Mouse (Mus musculus): ENCODE results near the gene Npas2. TPM values are rescaled to one million over a fixed set of nuclear protein-coding genes. Genes with fewer than 3 reads are reported as not detected.

Npas2 gene
- polyA plus RNA-seq, 1 experiment, result 0.75 TPM

- Histone ChIP-seq H3K4me3 (ENCODE audit: low read depth, low read length) (no peak overlapping the region), H3K36me3 (ENCODE audit: control insufficient read depth, insufficient read depth, low read length, poor library complexity, severe bottlenecking) (no peaks in the 10 kb centered on the region), H3K9ac (ENCODE audit: low read depth, poor library complexity, severe bottlenecking) (no peak overlapping the region), H3K27ac (ENCODE audit: insufficient read depth, low read length) (no peak overlapping the region), H3K27me3 (ENCODE audit: control insufficient read depth, insufficient read depth, low read length, poor library complexity, severe bottlenecking) (no peaks in the 10 kb centered on the region), H3K9me3 (replicated peaks; ENCODE audit: control insufficient read depth, insufficient read depth, low read length, poor library complexity, severe bottlenecking) (no peaks in the 10 kb centered on the region), H3K4me1 (ENCODE audit: control insufficient read depth, insufficient read depth, low read length) (no peaks in the 10 kb centered on the region)
- TF ChIP-seq CTCF (IDR thresholded peaks at IDR 0.05; ENCODE audit: low read depth, low read length) (no peak), POLR2A (IDR thresholded peaks at IDR 0.05; ENCODE audit: insufficient read depth, low read length) (no peak), EP300 (IDR thresholded peaks at IDR 0.05; ENCODE audit: insufficient read depth, low read depth, low read length) (no peak)
Observed at GRCm38 (mm10) chr1:39205697-39206096, 12.2 kb downstream of the Npas2 start.

- no peak overlapping the region for H3K4me3 ChIP-seq (ENCODE audit: low read depth, low read length)
- H3K36me3 ChIP-seq (ENCODE audit: control insufficient read depth, insufficient read depth, low read length, poor library complexity, severe bottlenecking), result no peaks in the 10 kb centered on the region
- no peak overlapping the region for H3K9ac ChIP-seq (ENCODE audit: low read depth, poor library complexity, severe bottlenecking)
- H3K9me3 ChIP-seq (replicated peaks; ENCODE audit: control insufficient read depth, insufficient read depth, low read length, poor library complexity, severe bottlenecking), result no peaks in the 10 kb centered on the region
- TF ChIP-seq POLR2A (IDR thresholded peaks at IDR 0.05; ENCODE audit: insufficient read depth, low read length), result no peak
- TF ChIP-seq CTCF (IDR thresholded peaks at IDR 0.05; ENCODE audit: low read depth, low read length), result peak; percentile 40
- H3K4me1 ChIP-seq (ENCODE audit: control insufficient read depth, insufficient read depth, low read length), result no peaks in the 10 kb centered on the region
- H3K27me3 ChIP-seq (ENCODE audit: control insufficient read depth, insufficient read depth, low read length, poor library complexity, severe bottlenecking), result no peaks in the 10 kb centered on the region
- no peak overlapping the region for H3K27ac ChIP-seq (ENCODE audit: insufficient read depth, low read length)
Observed at GRCm38 (mm10) chr1:39206942-39207341, 13.4 kb downstream of the Npas2 start.

- no peak overlapping the region for H3K27ac ChIP-seq (ENCODE audit: insufficient read depth, low read length)
- no peaks in the 10 kb centered on the region for H3K27me3 ChIP-seq (ENCODE audit: control insufficient read depth, insufficient read depth, low read length, poor library complexity, severe bottlenecking)
- no peak overlapping the region for H3K9ac ChIP-seq (ENCODE audit: low read depth, poor library complexity, severe bottlenecking)
- TF ChIP-seq POLR2A (IDR thresholded peaks at IDR 0.05; ENCODE audit: insufficient read depth, low read length) (no peak), EP300 (IDR thresholded peaks at IDR 0.05; ENCODE audit: insufficient read depth, low read depth, low read length) (no peak), CTCF (IDR thresholded peaks at IDR 0.05; ENCODE audit: low read depth, low read length) (no peak)
- no peaks in the 10 kb centered on the region for H3K36me3 ChIP-seq (ENCODE audit: control insufficient read depth, insufficient read depth, low read length, poor library complexity, severe bottlenecking)
- H3K9me3 ChIP-seq (replicated peaks; ENCODE audit: control insufficient read depth, insufficient read depth, low read length, poor library complexity, severe bottlenecking), result no peaks in the 10 kb centered on the region
- H3K4me1 ChIP-seq (ENCODE audit: control insufficient read depth, insufficient read depth, low read length), result no peaks in the 10 kb centered on the region
- no peak overlapping the region for H3K4me3 ChIP-seq (ENCODE audit: low read depth, low read length)
Observed at GRCm38 (mm10) chr1:39210928-39211327, 17.4 kb downstream of the Npas2 start.

- Histone ChIP-seq H3K9me3 (replicated peaks; ENCODE audit: control insufficient read depth, insufficient read depth, low read length, poor library complexity, severe bottlenecking) (no peaks in the 10 kb centered on the region), H3K27ac (ENCODE audit: insufficient read depth, low read length) (no peak overlapping the region), H3K4me1 (ENCODE audit: control insufficient read depth, insufficient read depth, low read length) (no peaks in the 10 kb centered on the region), H3K9ac (ENCODE audit: low read depth, poor library complexity, severe bottlenecking) (no peak overlapping the region), H3K4me3 (ENCODE audit: low read depth, low read length) (no peak overlapping the region), H3K36me3 (ENCODE audit: control insufficient read depth, insufficient read depth, low read length, poor library complexity, severe bottlenecking) (no peaks in the 10 kb centered on the region), H3K27me3 (ENCODE audit: control insufficient read depth, insufficient read depth, low read length, poor library complexity, severe bottlenecking) (no peaks in the 10 kb centered on the region)
- TF ChIP-seq EP300 (IDR thresholded peaks at IDR 0.05; ENCODE audit: insufficient read depth, low read depth, low read length), result no peak
- TF ChIP-seq CTCF (IDR thresholded peaks at IDR 0.05; ENCODE audit: low read depth, low read length), result no peak
- TF ChIP-seq POLR2A (IDR thresholded peaks at IDR 0.05; ENCODE audit: insufficient read depth, low read length), result no peak
Observed at GRCm38 (mm10) chr1:39212982-39213381, 19.5 kb downstream of the Npas2 start.

GRCm38 (mm10) chr1:39217584-39217983, 24.1 kb downstream of the Npas2 start:
- Histone ChIP-seq H3K4me1 (ENCODE audit: control insufficient read depth, insufficient read depth, low read length) (no peaks in the 10 kb centered on the region), H3K9me3 (replicated peaks; ENCODE audit: control insufficient read depth, insufficient read depth, low read length, poor library complexity, severe bottlenecking) (no peaks in the 10 kb centered on the region), H3K9ac (ENCODE audit: low read depth, poor library complexity, severe bottlenecking) (no peak overlapping the region), H3K4me3 (ENCODE audit: low read depth, low read length) (no peak overlapping the region), H3K27ac (ENCODE audit: insufficient read depth, low read length) (no peak overlapping the region), H3K27me3 (ENCODE audit: control insufficient read depth, insufficient read depth, low read length, poor library complexity, severe bottlenecking) (no peaks in the 10 kb centered on the region), H3K36me3 (ENCODE audit: control insufficient read depth, insufficient read depth, low read length, poor library complexity, severe bottlenecking) (no peaks in the 10 kb centered on the region)
- no peak for TF ChIP-seq POLR2A (IDR thresholded peaks at IDR 0.05; ENCODE audit: insufficient read depth, low read length)
- TF ChIP-seq CTCF (IDR thresholded peaks at IDR 0.05; ENCODE audit: low read depth, low read length), result peak; percentile 20

GRCm38 (mm10) chr1:39228401-39228800, 34.9 kb downstream of the Npas2 start:
- Histone ChIP-seq H3K9me3 (replicated peaks; ENCODE audit: control insufficient read depth, insufficient read depth, low read length, poor library complexity, severe bottlenecking) (no peaks in the 10 kb centered on the region), H3K4me3 (ENCODE audit: low read depth, low read length) (no peak overlapping the region), H3K27ac (ENCODE audit: insufficient read depth, low read length) (no peak overlapping the region), H3K27me3 (ENCODE audit: control insufficient read depth, insufficient read depth, low read length, poor library complexity, severe bottlenecking) (no peaks in the 10 kb centered on the region), H3K4me1 (ENCODE audit: control insufficient read depth, insufficient read depth, low read length) (no peaks in the 10 kb centered on the region), H3K9ac (ENCODE audit: low read depth, poor library complexity, severe bottlenecking) (no peak overlapping the region), H3K36me3 (ENCODE audit: control insufficient read depth, insufficient read depth, low read length, poor library complexity, severe bottlenecking) (no peaks in the 10 kb centered on the region)
- TF ChIP-seq CTCF (IDR thresholded peaks at IDR 0.05; ENCODE audit: low read depth, low read length), result no peak
- no peak for TF ChIP-seq EP300 (IDR thresholded peaks at IDR 0.05; ENCODE audit: insufficient read depth, low read depth, low read length)
- TF ChIP-seq POLR2A (IDR thresholded peaks at IDR 0.05; ENCODE audit: insufficient read depth, low read length), result no peak

Data from ES-Bruce4 (cell line).